Mouse (Mus musculus): ENCODE results near the gene Ep400. TPM values are rescaled to one million over a fixed set of nuclear protein-coding genes. Genes with fewer than 3 reads are reported as not detected.

The Ep400 gene
- polyA plus RNA-seq (2014; fragmentation: Nextera tagmentation; extraction: Ambion mirVana): 43.3 and 45.5 TPM in 2 replicates

- under 1% methylated on average over 80 of the region's 83 CpGs for WGBS
- peaks cover 32% of the 10 kb centered on the region for H3K36me3 ChIP-seq (replicated peaks; ENCODE audit: control insufficient read depth, insufficient read depth)
- H3K9me3 ChIP-seq (ENCODE audit: control insufficient read depth, low read length): no peaks in the 10 kb centered on the region
- DNase-seq (ENCODE audit: low spot score) (peak; percentile 98), ATAC-seq (ENCODE audit: low FRiP score) (peak; percentile 98)
- peak within 1 kb of the TSS; percentile 88 for H3K4me3 ChIP-seq (replicated peaks; ENCODE audit: low read length)
- peak within 1 kb of the TSS; percentile 82 for H3K4me2 ChIP-seq (replicated peaks)
- peak within 1 kb of the TSS; percentile 95 for H3K27ac ChIP-seq
- peak within 1 kb of the TSS; percentile 95 for H3K9ac ChIP-seq
- H3K27me3 ChIP-seq (ENCODE audit: control insufficient read depth, insufficient read depth, low read length): no peaks in the 10 kb centered on the region
- peaks cover 15% of the 10 kb centered on the region for H3K4me1 ChIP-seq (replicated peaks; ENCODE audit: control insufficient read depth, insufficient read depth, low read length)
Measured at GRCm38 (mm10) chr5:110770448-110771158, at the start of gene Ep400. TSS of gene Ep400 (minus strand) at chr5:110770717.

DNA sequence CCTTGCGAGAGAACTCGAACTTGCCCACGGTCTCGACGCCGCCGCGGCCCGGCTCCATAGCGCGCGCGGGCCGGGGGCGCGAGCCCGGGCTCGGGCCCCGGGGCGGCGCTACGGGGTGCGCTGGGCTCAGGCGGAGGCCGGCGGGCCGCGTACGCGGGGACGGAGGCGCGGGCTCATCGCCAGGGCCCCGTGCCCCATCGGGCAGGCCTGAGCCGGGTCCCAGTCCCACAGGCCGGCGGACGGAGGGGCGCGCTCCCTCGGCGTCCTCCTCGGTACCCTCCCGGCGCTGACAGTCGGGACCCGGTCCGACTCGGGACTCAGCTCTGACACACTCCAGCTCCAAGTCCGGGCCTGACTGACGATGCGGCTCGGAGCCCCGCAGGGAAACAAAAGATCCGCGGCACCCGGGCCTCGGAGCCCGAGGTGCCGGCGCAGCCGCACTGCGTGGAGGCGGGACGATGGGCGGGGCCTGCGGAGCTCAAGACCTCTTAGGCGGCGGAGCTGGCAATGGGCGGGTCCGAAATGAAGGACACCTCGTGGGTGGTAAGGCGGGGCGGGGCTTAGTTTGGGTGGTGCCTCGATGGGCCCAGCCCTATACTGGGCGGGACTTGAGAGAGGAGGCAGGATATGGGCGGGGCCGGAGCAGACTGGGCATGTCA lies 39.3 kb upstream of the Ep400 start, which contains the start of gene Ulk1:
TSS of gene Ulk1 (minus strand) at position 431 of the 659 bp plus-strand sequence.
- peak within 1 kb of the TSS; percentile 95 for H3K9ac ChIP-seq
- H3K4me1 ChIP-seq (replicated peaks; ENCODE audit: control insufficient read depth, insufficient read depth, low read length): peaks cover 30% of the 10 kb centered on the region
- peak within 1 kb of the TSS; percentile 100 for H3K4me2 ChIP-seq (replicated peaks)
- DNase-seq (ENCODE audit: low spot score) (peak; percentile 98), ATAC-seq (ENCODE audit: low FRiP score) (peak; percentile 95)
- H3K36me3 ChIP-seq (replicated peaks; ENCODE audit: control insufficient read depth, insufficient read depth): peaks cover 13% of the 10 kb centered on the region; the same call in 1 of the 2 replicates
- WGBS: under 1% methylated on average over 74 of the region's 80 CpGs
- no peaks in the 10 kb centered on the region for H3K9me3 ChIP-seq (ENCODE audit: control insufficient read depth, low read length)
- peak within 1 kb of the TSS; percentile 88 for H3K4me3 ChIP-seq (replicated peaks; ENCODE audit: low read length)
- no peaks in the 10 kb centered on the region for H3K27me3 ChIP-seq (ENCODE audit: control insufficient read depth, insufficient read depth, low read length)
- H3K27ac ChIP-seq: peak within 1 kb of the TSS; percentile 85

- Histone ChIP-seq H3K9me3 (ENCODE audit: control insufficient read depth, low read length) (no peaks in the 10 kb centered on the region), H3K4me1 (replicated peaks; ENCODE audit: control insufficient read depth, insufficient read depth, low read length) (peaks cover 30% of the 10 kb centered on the region), H3K4me2 (replicated peaks) (peak overlapping the region; percentile 100), H3K9ac (peak overlapping the region; percentile 95), H3K27me3 (ENCODE audit: control insufficient read depth, insufficient read depth, low read length) (no peaks in the 10 kb centered on the region), H3K36me3 (replicated peaks; ENCODE audit: control insufficient read depth, insufficient read depth) (peaks cover 19% of the 10 kb centered on the region; the same call in 1 of the 2 replicates), H3K27ac (peak overlapping the region; percentile 85), H3K4me3 (replicated peaks; ENCODE audit: low read length) (peak overlapping the region; percentile 88)
- ATAC-seq (ENCODE audit: low FRiP score) (peak; percentile 0; the same call in 1 of the 2 replicates), DNase-seq (ENCODE audit: low spot score) (no peak)
- WGBS: 2% methylated on average over 27 of the region's 27 CpGs
Measured at GRCm38 (mm10) chr5:110808821-110809666, 38.5 kb upstream of the Ep400 start.

DNA sequence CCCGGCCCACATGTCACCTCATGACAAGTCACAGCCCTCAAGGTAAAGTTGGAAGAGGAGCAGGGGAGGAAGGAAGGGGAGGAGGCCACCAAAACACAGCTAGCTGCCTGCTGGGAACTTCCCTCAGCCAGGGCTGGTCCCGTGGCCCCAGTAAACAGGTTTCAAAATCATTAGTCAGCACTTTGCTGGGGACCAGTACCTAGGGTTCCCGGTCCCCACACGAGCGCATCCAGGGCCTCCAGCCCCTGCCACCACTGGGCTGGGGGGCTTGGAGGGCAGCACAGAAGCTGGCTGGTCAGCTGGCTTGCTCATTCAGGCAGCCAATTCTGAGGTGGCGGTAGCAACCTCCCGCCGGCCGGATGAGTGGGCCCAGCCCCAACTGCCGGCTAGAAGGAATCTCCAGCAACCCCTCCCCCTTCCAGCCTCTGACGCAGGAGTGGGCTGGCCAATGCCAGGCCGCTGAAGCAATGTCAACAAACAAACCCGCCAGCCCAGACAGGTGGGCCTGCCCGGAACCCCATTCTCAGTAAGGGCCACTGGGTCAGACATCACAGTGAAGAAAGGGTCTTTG lies 37.6 kb upstream of the Ep400 start:
- WGBS: 2% methylated on average over 14 of the region's 14 CpGs
- Histone ChIP-seq H3K4me1 (replicated peaks; ENCODE audit: control insufficient read depth, insufficient read depth, low read length) (peaks cover 30% of the 10 kb centered on the region), H3K4me2 (replicated peaks) (peak overlapping the region; percentile 100), H3K9ac (peak overlapping the region; percentile 95), H3K4me3 (replicated peaks; ENCODE audit: low read length) (peak overlapping the region; percentile 88), H3K9me3 (ENCODE audit: control insufficient read depth, low read length) (no peaks in the 10 kb centered on the region), H3K27me3 (ENCODE audit: control insufficient read depth, insufficient read depth, low read length) (no peaks in the 10 kb centered on the region), H3K36me3 (replicated peaks; ENCODE audit: control insufficient read depth, insufficient read depth) (peaks cover 21% of the 10 kb centered on the region; the same call in 1 of the 2 replicates), H3K27ac (no peak overlapping the region; the same call in 1 of the 2 replicates)
- DNase-seq (ENCODE audit: low spot score) (peak; percentile 78), ATAC-seq (ENCODE audit: low FRiP score) (peak; percentile 39; the same call in 1 of the 2 replicates)

DNA sequence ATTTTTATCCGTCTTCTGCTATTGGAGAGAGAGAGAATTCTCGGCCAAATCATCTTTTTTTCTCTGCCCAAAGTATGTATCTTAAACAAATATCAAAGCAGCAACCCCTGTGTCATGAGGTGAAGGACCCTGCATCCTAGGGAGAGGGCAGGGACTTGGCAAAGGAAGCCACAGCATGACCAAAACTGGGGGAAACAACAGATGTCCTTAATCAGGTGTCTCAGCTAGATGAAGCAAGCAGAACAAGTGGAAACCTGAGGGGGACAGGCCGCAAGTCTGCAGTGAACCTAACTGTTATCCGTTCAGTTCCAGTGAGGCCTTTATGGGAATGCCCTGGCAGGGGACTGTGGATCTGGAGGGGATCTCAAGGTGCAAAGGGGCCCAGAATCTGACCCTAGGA lies 36.9 kb upstream of the Ep400 start:
- Histone ChIP-seq H3K27ac (no peak overlapping the region), H3K9ac (peak overlapping the region; percentile 95), H3K36me3 (replicated peaks; ENCODE audit: control insufficient read depth, insufficient read depth) (peaks cover 28% of the 10 kb centered on the region; the same call in 1 of the 2 replicates), H3K4me2 (replicated peaks) (peak overlapping the region; percentile 100), H3K9me3 (ENCODE audit: control insufficient read depth, low read length) (no peaks in the 10 kb centered on the region), H3K27me3 (ENCODE audit: control insufficient read depth, insufficient read depth, low read length) (no peaks in the 10 kb centered on the region), H3K4me3 (replicated peaks; ENCODE audit: low read length) (peak overlapping the region; percentile 88), H3K4me1 (replicated peaks; ENCODE audit: control insufficient read depth, insufficient read depth, low read length) (peaks cover 30% of the 10 kb centered on the region)
- no peak for DNase-seq (ENCODE audit: low spot score)
- 86% methylated on average over 4 of the region's 4 CpGs for WGBS
- no peak for ATAC-seq (ENCODE audit: low FRiP score)

DNA sequence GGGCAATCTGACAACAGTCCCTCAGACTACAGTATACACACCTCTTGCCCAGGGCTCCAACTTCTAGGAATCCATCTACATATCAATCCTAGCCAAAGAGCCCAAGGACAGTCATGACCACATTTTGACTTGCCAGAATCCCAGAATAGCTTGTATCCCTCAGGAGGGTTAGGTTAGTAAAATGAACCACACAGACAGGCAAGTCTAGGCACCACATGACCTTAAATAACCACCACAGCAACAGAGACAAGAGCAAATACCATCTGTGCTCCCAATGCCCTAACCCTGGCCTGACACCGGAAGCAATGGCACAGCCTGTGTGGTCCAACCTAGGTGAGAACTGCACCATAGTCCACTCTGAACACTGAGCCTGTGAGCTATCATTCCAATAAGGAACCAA lies 36.2 kb upstream of the Ep400 start:
- H3K36me3 ChIP-seq (replicated peaks; ENCODE audit: control insufficient read depth, insufficient read depth): peaks cover 31% of the 10 kb centered on the region; the same call in 1 of the 2 replicates
- H3K9ac ChIP-seq: peak overlapping the region; percentile 34; the same call in 1 of the 2 replicates
- no peaks in the 10 kb centered on the region for H3K27me3 ChIP-seq (ENCODE audit: control insufficient read depth, insufficient read depth, low read length)
- peaks cover 30% of the 10 kb centered on the region for H3K4me1 ChIP-seq (replicated peaks; ENCODE audit: control insufficient read depth, insufficient read depth, low read length)
- no peak for DNase-seq (ENCODE audit: low spot score)
- H3K9me3 ChIP-seq (ENCODE audit: control insufficient read depth, low read length): no peaks in the 10 kb centered on the region
- no peak for ATAC-seq (ENCODE audit: low FRiP score)
- 0 out of 2 replicates have a peak overlapping the region, but pooled peaks have one; percentile 6 for H3K4me2 ChIP-seq (replicated peaks)
- H3K4me3 ChIP-seq (replicated peaks; ENCODE audit: low read length): no peak overlapping the region
- 96% methylated on average over 1 of the region's 1 CpGs for WGBS
- no peak overlapping the region for H3K27ac ChIP-seq

DNA sequence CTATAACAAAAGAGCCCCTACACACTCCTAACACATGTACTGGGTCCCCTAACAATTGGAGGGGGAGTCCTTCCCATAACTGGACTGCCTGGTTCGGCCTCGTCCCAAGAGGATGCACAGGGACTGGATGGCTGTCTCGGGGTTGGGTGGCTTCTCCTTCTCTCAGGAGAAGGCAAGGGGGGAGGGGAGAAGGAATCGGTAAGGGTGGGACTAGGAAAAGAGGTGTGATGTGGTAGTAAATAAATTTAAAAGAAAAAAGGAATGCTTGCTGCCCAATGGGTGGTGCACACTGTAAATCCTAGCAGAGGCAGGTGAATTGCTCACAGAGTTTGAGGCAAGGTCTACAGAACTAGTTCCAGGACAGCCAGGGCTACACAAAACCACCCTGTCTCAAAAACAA lies 35.6 kb upstream of the Ep400 start:
- DNase-seq (ENCODE audit: low spot score) (no peak), ATAC-seq (ENCODE audit: low FRiP score) (no peak)
- Histone ChIP-seq H3K27me3 (ENCODE audit: control insufficient read depth, insufficient read depth, low read length) (no peaks in the 10 kb centered on the region), H3K27ac (no peak overlapping the region), H3K9me3 (ENCODE audit: control insufficient read depth, low read length) (no peaks in the 10 kb centered on the region), H3K36me3 (replicated peaks; ENCODE audit: control insufficient read depth, insufficient read depth) (peaks cover 31% of the 10 kb centered on the region; the same call in 1 of the 2 replicates), H3K4me3 (replicated peaks; ENCODE audit: low read length) (no peak overlapping the region), H3K9ac (0 out of 2 replicates have a peak overlapping the region, but pooled peaks have one; percentile 34), H3K4me1 (replicated peaks; ENCODE audit: control insufficient read depth, insufficient read depth, low read length) (peaks cover 30% of the 10 kb centered on the region), H3K4me2 (replicated peaks) (0 out of 2 replicates have a peak overlapping the region, but pooled peaks have one; percentile 6)
- WGBS: 92% methylated on average over 4 of the region's 4 CpGs

GRCm38 (mm10) chr5:110804012-110804743 lies 33.7 kb upstream of the Ep400 start:
- ATAC-seq (ENCODE audit: low FRiP score) (no peak), DNase-seq (ENCODE audit: low spot score) (no peak)
- Histone ChIP-seq H3K4me2 (replicated peaks) (no peak overlapping the region), H3K27ac (no peak overlapping the region), H3K36me3 (replicated peaks; ENCODE audit: control insufficient read depth, insufficient read depth) (peaks cover 48% of the 10 kb centered on the region), H3K27me3 (ENCODE audit: control insufficient read depth, insufficient read depth, low read length) (no peaks in the 10 kb centered on the region), H3K9ac (no peak overlapping the region), H3K4me3 (replicated peaks; ENCODE audit: low read length) (no peak overlapping the region), H3K4me1 (replicated peaks; ENCODE audit: control insufficient read depth, insufficient read depth, low read length) (peaks cover 30% of the 10 kb centered on the region), H3K9me3 (ENCODE audit: control insufficient read depth, low read length) (no peaks in the 10 kb centered on the region)
- 78% methylated on average over 7 of the region's 7 CpGs for WGBS

Data from hindbrain, embryonic 14.5 days (tissue).